Mouse (Mus musculus) 3T3-L1 (cell line): ENCODE results near the gene Arl2bp.

ENCODE experiments used
- DNase-seq: peaks from one replicate; pipeline ENCODE4 v3.0.0-alpha.2; 2015; ENCODE audit warnings: low read depth, low spot score

The Arl2bp gene

DNA sequence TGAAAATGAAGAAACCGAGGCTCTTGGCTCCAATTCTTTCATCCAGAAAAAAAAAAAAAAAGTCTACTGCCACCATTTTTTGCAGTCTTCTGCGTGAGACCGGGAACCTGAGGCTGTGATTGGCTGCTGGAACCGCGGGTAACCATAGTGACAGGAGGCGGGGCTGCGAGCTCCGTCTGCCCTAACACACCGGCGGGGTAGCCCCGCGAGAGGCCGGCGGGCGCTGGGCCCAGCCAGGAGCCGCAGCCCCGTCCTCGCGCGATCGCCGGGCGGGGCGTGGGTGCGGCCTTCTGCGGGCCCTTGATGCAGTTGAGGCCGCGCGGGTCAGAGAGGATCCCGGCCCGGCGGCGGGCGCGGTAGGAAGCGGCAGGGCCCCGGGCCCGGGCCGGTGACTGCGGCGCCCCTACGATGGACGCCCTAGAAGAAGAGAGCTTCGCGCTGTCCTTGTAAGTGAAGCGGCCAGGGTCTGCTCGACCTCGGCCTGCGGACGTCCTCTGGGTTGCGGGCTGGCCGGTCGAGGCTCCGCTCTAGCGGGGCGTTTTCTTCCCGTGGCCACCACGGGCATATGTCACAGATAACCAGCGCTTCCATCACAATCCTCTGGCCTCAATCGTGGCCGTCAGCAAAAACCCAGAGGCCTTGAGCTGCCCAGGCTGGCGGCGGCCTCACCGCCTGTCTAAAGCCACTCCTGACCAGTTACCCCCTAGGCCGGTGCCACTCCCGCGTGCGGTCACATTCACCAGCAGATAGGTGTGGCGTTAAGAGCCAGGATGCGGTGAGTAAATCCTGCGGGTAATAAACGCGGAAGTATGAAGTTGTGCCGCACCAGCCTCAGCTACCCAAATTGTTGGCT is at the start of gene Arl2bp:
TSS of gene Arl2bp (plus strand) at position 145 of the 853 bp plus-strand sequence.
- peak; percentile 98 for DNase-seq

GRCm38 (mm10) chr8:94624885-94625284 is 41.5 kb upstream of the Arl2bp start:
- DNase-seq, result no peak

GRCm38 (mm10) chr8:94633564-94634194 is 32.7 kb upstream of the Arl2bp start:
- DNase-seq, result no peak

DNA sequence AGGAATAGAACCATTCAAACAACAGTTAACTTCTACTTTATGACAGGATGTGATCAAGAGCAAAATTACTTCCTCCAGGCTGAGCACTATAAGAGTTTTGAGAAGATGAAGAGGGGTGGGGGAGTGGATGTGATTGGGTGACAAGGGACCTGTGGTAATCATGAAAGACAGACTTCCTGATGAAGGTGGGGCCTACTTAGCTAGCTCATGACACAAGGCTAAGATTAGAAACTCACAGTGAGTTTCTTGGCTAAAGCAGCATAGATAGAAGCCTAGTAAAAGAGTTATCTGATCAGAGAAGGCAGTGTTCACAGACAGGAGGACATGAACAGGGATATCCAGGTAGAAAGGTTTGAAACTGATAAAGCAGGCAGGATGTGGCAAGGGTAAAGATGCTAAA is 32.2 kb upstream of the Arl2bp start:
- DNase-seq, result no peak

GRCm38 (mm10) chr8:94641183-94641582 is 25.2 kb upstream of the Arl2bp start:
- DNase-seq, result no peak

DNA sequence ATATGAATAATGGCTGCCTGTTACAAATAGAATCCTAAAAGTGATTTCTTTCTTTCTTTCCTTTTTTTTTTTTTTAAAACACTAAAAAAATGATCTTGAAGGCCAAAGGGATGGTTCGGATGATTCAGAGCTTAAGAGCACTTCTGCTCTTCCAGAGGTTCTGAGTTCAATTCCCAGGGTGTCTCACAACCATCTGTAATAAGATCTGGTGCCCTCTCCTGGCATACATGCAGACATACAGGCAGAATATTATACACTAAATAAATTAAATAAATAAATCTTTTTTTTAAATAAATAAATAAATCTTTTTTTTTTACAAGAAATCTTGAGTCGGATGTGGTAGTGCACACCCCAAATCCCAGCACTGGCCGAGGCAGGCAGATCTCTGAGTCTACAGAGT is 24.5 kb upstream of the Arl2bp start:
- peak; percentile 46 for DNase-seq

DNA sequence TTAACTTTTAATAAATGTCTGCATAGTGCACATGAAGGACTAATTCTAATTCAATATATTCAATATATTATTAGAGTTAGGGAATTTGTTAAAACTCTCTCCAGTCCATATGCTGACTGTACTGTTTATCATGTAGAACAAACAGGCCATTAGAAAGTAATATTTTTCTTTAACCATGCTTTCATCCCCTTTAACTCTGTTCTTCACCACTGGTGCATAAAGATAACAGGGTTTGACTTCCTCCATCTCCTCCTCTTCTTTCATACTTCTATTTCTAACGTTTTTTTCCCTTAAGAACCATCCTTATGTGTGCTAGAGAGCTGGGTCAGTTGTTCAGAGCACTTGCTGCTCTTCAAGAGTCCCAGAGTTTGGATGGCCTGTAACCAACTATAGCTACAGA is 21.2 kb upstream of the Arl2bp start:
- no peak for DNase-seq

DNA sequence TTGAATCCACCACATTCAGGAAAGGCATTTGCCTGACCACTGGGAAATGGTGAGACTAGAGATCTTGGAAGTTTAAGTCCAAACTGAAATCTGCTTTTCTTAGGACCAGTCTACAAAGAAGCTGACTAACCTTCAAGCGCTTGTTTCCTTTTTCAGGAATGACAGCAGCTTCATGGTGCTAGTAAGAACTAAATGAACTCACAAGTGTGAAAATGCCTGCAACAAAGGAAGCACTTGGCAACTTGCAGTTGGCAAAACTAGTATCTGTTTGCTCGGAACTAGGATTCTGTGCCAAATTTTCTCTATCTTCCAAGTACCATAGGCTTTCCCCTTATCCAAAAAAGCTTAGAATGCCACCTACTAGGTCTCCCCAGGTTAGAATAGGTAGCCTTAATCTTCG is 20.2 kb upstream of the Arl2bp start:
- DNase-seq, result no peak

DNA sequence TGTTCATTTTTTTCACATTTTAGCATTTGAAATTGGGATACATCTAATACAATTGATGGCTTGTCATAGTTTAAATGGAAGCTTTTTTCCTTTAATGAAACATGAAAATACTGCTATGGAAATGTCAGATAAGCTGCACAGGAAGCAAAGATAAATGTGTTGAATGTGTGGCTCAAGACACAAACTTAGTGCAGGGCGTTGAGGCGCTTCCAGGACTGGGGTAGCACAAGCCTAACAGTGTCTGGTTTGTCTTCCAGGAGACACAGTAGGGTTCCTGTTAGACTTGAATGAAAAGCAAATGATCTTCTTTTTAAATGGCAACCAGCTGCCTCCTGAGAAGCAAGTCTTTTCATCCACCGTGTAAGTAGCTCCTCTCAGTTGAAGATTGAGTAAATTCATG is 16.9 kb upstream of the Arl2bp start:
- DNase-seq, result no peak

GRCm38 (mm10) chr8:94652951-94653350 is 13.4 kb upstream of the Arl2bp start:
- no peak for DNase-seq

DNA sequence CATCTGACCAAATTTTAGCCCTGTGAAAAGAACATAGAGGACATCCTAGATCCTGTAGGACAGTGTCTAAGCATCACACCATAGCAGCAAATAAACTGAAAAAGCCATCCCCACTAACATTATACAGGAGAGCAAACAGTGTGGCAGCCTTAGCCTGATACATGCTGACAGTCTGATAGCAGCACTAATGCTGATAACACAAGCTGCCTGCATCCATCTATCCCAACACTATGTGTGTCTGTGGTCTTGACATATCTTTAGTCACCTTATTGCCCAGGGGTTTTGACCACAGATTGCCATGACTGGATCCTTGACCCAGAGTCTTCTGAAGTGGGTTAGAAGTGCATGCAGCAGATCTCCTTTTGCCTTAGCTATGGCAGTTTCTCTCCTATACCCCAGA is 11.4 kb upstream of the Arl2bp start:
- DNase-seq, result no peak

- DNase-seq, result peak; percentile 37
Observed at GRCm38 (mm10) chr8:94658031-94658430, 8.4 kb upstream of the Arl2bp start.

GRCm38 (mm10) chr8:94660418-94660817 is 6.0 kb upstream of the Arl2bp start:
- DNase-seq, result no peak

DNA sequence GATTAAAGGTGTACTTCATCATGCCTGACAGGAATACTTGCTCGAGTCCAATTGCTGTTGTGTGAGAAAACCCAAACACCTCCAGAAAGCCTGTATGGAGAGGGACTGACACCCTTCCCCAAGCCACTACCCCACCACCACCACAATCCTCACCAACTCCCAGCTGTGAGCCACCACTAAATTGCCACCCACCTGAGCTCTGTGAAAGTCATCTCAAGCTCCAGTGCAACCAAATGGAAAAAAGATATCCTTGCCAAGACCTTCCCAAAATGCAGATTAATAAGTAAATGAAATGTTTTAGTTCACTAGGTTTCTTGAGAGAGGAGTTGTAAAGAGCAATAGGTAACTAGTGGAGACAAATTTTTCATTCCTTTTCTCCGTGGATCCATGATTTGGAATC is 1.7 kb upstream of the Arl2bp start:
- DNase-seq, result no peak

DNA sequence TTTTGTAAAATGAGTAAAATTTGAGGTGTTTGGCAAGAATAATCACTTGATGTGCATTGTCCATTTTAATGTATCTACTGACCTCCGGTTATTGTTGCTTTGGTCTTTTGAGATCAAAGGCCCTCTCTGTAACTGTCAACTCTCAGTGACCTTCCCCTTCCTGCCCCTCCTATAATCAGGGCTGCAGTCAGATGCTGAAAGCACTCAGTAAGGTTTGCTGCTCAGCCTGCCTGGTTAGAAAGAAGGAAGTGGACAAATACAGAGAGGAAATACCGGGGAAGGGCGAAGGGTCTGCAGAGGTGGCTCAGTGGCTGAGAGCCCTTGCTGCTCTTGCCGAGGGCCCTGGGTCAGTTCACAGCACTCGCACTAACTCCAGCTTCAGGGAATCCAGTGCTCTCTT is 8.0 kb downstream of the Arl2bp start:
- DNase-seq, result no peak

DNA sequence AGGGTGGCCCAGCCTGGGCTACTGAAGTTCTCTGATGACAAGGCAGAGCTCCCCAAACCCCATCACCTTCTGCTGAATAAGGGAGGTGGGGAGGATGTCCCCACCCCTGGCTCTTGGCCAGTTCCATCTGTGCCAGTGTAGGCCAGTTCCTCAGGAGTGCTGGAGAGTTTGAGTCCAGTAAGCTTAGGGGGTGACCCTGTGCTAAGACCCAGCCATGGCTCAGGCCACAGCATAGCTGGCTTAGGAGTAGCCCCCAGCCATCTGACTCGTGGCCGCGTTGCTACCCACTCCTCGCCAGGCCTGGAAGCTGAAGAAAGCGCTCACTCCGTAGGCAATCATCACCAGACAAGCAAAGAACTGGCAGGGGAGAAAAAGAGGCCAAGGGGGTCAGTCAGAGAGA is 9.5 kb downstream of the Arl2bp start:
- DNase-seq, result no peak

DNA sequence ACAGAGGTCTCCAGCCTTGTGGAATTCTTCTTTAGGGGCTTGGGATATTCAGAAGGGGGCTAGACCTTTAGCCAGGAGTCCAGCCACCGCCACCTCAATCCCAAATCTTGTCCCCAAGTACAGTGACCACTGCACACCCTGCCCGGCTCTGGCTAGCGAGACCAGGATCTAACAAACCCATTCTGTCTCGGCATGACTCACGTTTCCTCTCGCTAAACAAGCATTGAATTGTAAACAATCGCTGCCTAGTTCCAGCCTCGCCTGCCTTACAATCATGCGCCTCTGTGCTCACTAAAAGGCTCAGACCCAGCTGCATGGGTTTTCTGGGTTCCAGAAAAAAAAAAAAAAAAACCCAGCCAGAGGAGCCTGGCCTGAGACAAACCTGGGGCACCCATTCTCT is 12.2 kb downstream of the Arl2bp start:
- DNase-seq, result peak; percentile 60

- DNase-seq, result no peak
Observed at GRCm38 (mm10) chr8:94680414-94680813, 14.0 kb downstream of the Arl2bp start.

DNA sequence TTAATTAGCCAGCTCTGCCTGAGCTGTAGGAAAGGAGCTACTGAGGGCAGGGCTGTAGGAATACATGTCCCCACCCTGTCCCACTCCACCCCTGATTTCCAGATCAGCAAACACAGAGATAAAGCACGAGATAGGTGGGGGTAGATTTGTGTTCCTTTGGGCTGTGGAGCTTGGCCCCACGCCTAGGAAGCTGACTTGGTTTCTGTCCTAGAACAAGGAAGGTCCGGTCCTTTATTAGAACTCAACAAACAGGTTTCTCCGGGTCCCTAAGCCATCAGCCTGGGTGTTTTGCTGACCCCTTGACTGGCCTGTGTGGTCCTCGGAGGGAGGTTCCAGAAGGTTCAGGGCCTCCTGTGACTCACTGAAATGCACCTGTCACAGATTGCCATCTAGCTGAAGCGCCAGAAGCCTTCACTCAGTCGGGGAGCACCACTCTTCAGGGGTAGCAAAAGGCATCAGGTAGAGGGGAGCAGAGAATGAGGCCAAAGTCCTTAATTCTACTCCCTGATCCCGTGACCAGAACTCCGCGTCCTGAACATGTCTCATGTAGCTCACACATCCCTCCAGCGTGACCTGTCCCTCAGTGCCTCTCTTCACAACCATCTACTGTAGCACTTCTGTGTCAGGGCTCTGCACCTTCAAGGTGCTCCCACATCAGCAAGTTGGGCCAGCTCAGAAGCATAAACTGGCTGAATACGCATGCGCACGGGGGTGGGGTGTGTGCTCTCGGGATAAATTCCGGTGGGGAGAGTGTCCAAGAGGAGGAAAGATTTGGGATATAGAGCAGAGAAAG is 16.5 kb downstream of the Arl2bp start:
- no peak for DNase-seq

- no peak for DNase-seq
Observed at GRCm38 (mm10) chr8:94684287-94684686, 17.9 kb downstream of the Arl2bp start.

DNA sequence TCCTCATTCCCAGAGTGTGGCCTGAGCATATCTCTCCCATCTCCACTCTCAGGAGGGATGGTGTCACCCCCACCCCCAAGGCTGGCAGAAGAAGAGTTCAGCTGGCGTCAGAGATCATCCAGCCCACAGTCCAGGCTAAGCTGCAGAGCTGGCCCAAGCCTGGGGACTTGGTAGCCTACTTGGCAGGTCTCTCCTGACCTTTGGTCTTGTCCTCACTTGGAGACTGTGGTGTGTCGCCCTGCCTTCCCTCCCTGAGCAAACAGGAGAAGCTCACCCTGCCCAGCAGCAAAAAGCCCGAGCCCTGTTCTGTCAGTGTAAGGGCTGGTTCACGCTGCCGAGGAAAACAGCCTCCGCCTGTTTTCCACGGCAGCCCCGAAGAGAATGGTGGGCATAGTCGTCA is 19.6 kb downstream of the Arl2bp start:
- no peak for DNase-seq

DNA sequence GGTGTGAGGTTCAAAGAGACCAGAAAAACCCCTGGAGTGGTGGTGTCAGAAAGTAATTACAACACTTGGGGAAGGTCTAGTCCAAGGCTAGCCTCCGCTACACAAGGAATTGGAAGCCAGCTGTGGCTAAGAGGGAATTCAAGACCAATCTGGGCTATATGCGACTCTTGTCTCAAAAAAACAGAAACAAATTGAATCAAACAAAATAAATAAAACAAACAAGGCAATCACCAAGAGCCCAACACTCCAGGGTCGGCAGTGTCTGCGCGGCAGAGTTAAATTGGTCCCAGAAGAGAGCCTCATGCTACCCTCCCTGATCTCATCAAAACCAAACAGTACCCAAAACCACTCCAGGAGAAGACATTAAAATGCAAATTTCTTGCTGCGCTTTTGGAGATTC is 28.3 kb downstream of the Arl2bp start:
- no peak for DNase-seq
